Mouse (Mus musculus) bone marrow macrophage, adult 2 months (primary cell): ENCODE results near the gene Kng1.

Experiments used
- CTCF ChIP-seq: IDR thresholded peaks from 2 replicates; pipeline ENCODE4 v1.5.1; 2012; ENCODE audit warnings: low read depth, mild to moderate bottlenecking, low read length, moderate library complexity
- POLR2A ChIP-seq: IDR thresholded peaks from 2 replicates; pipeline ENCODE4 v1.6.1; 2012; ENCODE audit warnings: mild to moderate bottlenecking, low read depth, low read length, borderline replicate concordance

DNA sequence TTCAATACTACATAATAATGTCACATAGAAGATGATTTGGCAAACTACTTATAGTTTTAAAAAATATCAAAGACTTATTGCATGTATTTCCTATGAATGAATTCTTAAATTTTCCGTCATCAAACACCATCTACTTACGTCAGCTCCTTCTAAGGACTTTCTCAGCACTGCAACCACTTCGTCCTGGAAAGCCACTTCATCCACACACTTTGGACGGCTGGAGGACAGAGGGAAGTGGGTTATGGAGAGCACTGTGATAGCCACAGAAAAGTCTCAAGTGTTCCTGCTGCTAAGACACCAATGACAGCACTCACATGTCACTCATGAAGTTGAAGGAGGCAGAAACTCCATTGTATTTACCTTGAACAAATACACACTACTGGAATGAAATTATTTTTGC lies 66.7 kb downstream of the Kng1 start:
- TF ChIP-seq POLR2A (no peak), CTCF (no peak)
